Mouse (Mus musculus): Measurements from ENCODE around the gene Ott. TPM values are rescaled to one million over a fixed set of nuclear protein-coding genes. Genes with fewer than 3 reads are reported as not detected.
"Not testable (repeated sequence)": the region's sequence is repeated elsewhere in the genome, so short reads cannot be mapped to it uniquely, and the experiment has no call there.

Ott gene
- not detected in 2 replicates for polyA plus RNA-seq (2012; rRNA removed)

- not testable (repeated sequence) for DNase-seq; H3K27me3 ChIP-seq (replicated peaks; ENCODE audit: control insufficient read depth, insufficient read depth, low read length); H3K4me3 ChIP-seq (ENCODE audit: insufficient read depth, low read depth, low read length); H3K4me1 ChIP-seq (ENCODE audit: control insufficient read depth, insufficient read depth, low read length); H3K27ac ChIP-seq (ENCODE audit: insufficient read depth, low read depth, low read length); H3K36me3 ChIP-seq (ENCODE audit: control insufficient read depth, insufficient read depth, low read length)
- WGBS: no CpG with 5 or more reads among the region's 5 CpGs
These were observed at the start of gene Ott for GRCm38 (mm10) chrX:149073982-149074381. Ott (plus strand) TSS chrX:149074282.

Other genes starting within 250 kb of the Ott start
- not detected in 2 replicates for gene Luzp4, start 216.6 kb upstream of the Ott start, polyA plus RNA-seq (2012; rRNA removed)
- gene Gm15093, start 198.1 kb downstream of the Ott start, polyA plus RNA-seq (2012; rRNA removed): not detected in 2 replicates

All from kidney, adult 2 months (tissue).